Mouse (Mus musculus) liver, postnatal 0 days (tissue): ENCODE measurements around the gene Dynlt1b. TPM values are rescaled to one million over a fixed set of nuclear protein-coding genes. Genes with fewer than 3 reads are reported as not detected.
"Not testable (repeated sequence)": the region's sequence is repeated elsewhere in the genome, so short reads cannot be mapped to it uniquely, and the experiment has no call there.

Experiments used
- ATAC-seq: fragments of 200-750 bp; cut with Nextera tagmentation; 2 replicates; pipeline ENCODE4 v1.8.0; 2017; ENCODE audit warnings: mild to moderate bottlenecking, moderate library complexity
- DNase-seq: peaks from one replicate; pipeline ENCODE4 v3.0.0-alpha.2; 2016
- H3K27ac ChIP-seq: fragments of 300-500 bp; sonication (generic); 2 replicates; pipeline ENCODE4 v1.5.1; 2014; ENCODE audit warnings: antibody characterized with exemption, moderate library complexity, mild to moderate bottlenecking, low read depth
- H3K27me3 ChIP-seq: fragments of 300-500 bp; sonication (generic); 2 replicates; pipeline ENCODE4 v1.6.1; 2014; ENCODE audit warnings: low read length, control low read depth, mixed read lengths; ENCODE audit not compliant: insufficient read depth
- H3K36me3 ChIP-seq: fragments of 300-500 bp; sonication (generic); replicated peaks from 2 replicates; pipeline ENCODE4 v1.6.1; 2014; ENCODE audit warnings: mild to moderate bottlenecking, control low read depth, low read length, moderate library complexity, mixed read lengths; ENCODE audit not compliant: insufficient read depth
- H3K4me1 ChIP-seq: fragments of 300-500 bp; sonication (generic); 2 replicates; pipeline ENCODE4 v1.6.1; 2014; ENCODE audit warnings: antibody characterized with exemption, mild to moderate bottlenecking, control low read depth; ENCODE audit not compliant: insufficient read depth
- H3K4me2 ChIP-seq: fragments of 300-500 bp; sonication (generic); 2 replicates; pipeline ENCODE4 v1.6.1; 2014; ENCODE audit warnings: low read depth, mild to moderate bottlenecking, low read length, moderate library complexity, mixed read lengths
- H3K4me3 ChIP-seq: fragments of 300-500 bp; sonication (generic); 2 replicates; pipeline ENCODE4 v1.5.1; 2014; ENCODE audit warnings: low read depth, low read length
- H3K9ac ChIP-seq: fragments of 300-500 bp; sonication (generic); replicated peaks from 2 replicates; pipeline ENCODE4 v1.6.1; 2014; ENCODE audit warnings: mild to moderate bottlenecking, moderate library complexity
- H3K9me3 ChIP-seq: fragments of 300-500 bp; sonication (generic); 2 replicates; pipeline ENCODE4 v1.6.1; 2016; ENCODE audit warnings: mild to moderate bottlenecking, control low read depth, low read length, mixed read lengths
- CTCF ChIP-seq: sonication (generic); IDR thresholded peaks from 2 replicates; pipeline ENCODE4 v1.5.1; 2016; ENCODE audit warnings: antibody characterized with exemption, low read depth
- WGBS: fragments of 180-500 bp; shearing (Covaris S2); extraction: QIAGEN DNeasy Blood & Tissue Kit; methylation state at CpG from one replicate; pipeline ENCODE4 v1.1.7; 2014; ENCODE audit not compliant: insufficient replicate concordance; 5-methylcytosine and 5-hydroxymethylcytosine counted together
- polyA plus RNA-seq: library from polyadenylated mRNA; unstranded; fragments of >200 nt; fragmentation: Nextera tagmentation; extraction: Ambion mirVana; gene quantifications from 2 replicates; pipeline ENCODE4 v1.2.1, GENCODE M21; 2015

Dynlt1b gene
- polyA plus RNA-seq, 1 experiment from 2014 or later, result 164 TPM

GRCm38 (mm10) chr17:6417118-6417517 lies 12.8 kb upstream of the Dynlt1b start:
- not testable (repeated sequence) for H3K9ac ChIP-seq, DNase-seq, H3K4me2 ChIP-seq, H3K4me3 ChIP-seq, H3K27me3 ChIP-seq, H3K27ac ChIP-seq, ATAC-seq, H3K36me3 ChIP-seq, H3K4me1 ChIP-seq, H3K9me3 ChIP-seq
- 38% methylated on average over 4 of the region's 7 CpGs for WGBS
- 0 out of 2 replicates have a peak, but pooled peaks have one; percentile 5 for TF ChIP-seq CTCF

- not testable (repeated sequence) for H3K27me3 ChIP-seq, DNase-seq, ATAC-seq, H3K4me2 ChIP-seq, H3K4me3 ChIP-seq, H3K9ac ChIP-seq, H3K4me1 ChIP-seq, H3K27ac ChIP-seq, H3K9me3 ChIP-seq, H3K36me3 ChIP-seq
- 75% methylated on average over 1 of the region's 2 CpGs for WGBS
Observed at GRCm38 (mm10) chr17:6420557-6420956, 9.4 kb upstream of the Dynlt1b start.

- WGBS, result 65% methylated on average over 10 of the region's 14 CpGs
- not testable (repeated sequence) for DNase-seq, H3K4me2 ChIP-seq, H3K4me1 ChIP-seq, H3K36me3 ChIP-seq, H3K9ac ChIP-seq, H3K27me3 ChIP-seq, H3K27ac ChIP-seq, H3K9me3 ChIP-seq, H3K4me3 ChIP-seq, ATAC-seq
Observed at GRCm38 (mm10) chr17:6421547-6422326, 8.2 kb upstream of the Dynlt1b start.

- DNase-seq, H3K4me2 ChIP-seq, H3K27me3 ChIP-seq, H3K4me3 ChIP-seq, H3K27ac ChIP-seq, H3K9me3 ChIP-seq, H3K4me1 ChIP-seq, H3K36me3 ChIP-seq, H3K9ac ChIP-seq, ATAC-seq: not testable (repeated sequence)
- WGBS, result 55% methylated on average over 2 of the region's 2 CpGs
Observed at GRCm38 (mm10) chr17:6422370-6422769, 7.5 kb upstream of the Dynlt1b start.

- not testable (repeated sequence) for H3K4me1 ChIP-seq, H3K9ac ChIP-seq, DNase-seq, H3K27ac ChIP-seq, H3K27me3 ChIP-seq, H3K4me2 ChIP-seq, H3K36me3 ChIP-seq, H3K9me3 ChIP-seq, ATAC-seq, H3K4me3 ChIP-seq
- WGBS, result 38% methylated on average over 3 of the region's 3 CpGs
Observed at GRCm38 (mm10) chr17:6422805-6423204, 7.1 kb upstream of the Dynlt1b start.

- not testable (repeated sequence) for H3K27ac ChIP-seq, H3K27me3 ChIP-seq
Observed at GRCm38 (mm10) chr17:6424294-6424980, 5.5 kb upstream of the Dynlt1b start.

GRCm38 (mm10) chr17:6425325-6425724 lies 4.6 kb upstream of the Dynlt1b start:
- ATAC-seq, H3K36me3 ChIP-seq, H3K4me2 ChIP-seq, H3K9ac ChIP-seq, H3K4me3 ChIP-seq, DNase-seq, H3K27me3 ChIP-seq, H3K27ac ChIP-seq, H3K9me3 ChIP-seq, H3K4me1 ChIP-seq: not testable (repeated sequence)
- WGBS, result 75% methylated on average over 2 of the region's 3 CpGs

More at GRCm38 (mm10) chr17:6424294-6424980, 5.5 kb upstream of the Dynlt1b start:
- not testable (repeated sequence) for H3K36me3 ChIP-seq, H3K9ac ChIP-seq, H3K4me2 ChIP-seq, H3K9me3 ChIP-seq, H3K4me3 ChIP-seq, H3K4me1 ChIP-seq
- peak; percentile 87 for ATAC-seq
- DNase-seq, result peak; percentile 34
- 46% methylated on average over 12 of the region's 12 CpGs for WGBS

GRCm38 (mm10) chr17:6426869-6427268 lies 3.0 kb upstream of the Dynlt1b start:
- not testable (repeated sequence) for H3K4me3 ChIP-seq, H3K4me1 ChIP-seq, ATAC-seq, H3K36me3 ChIP-seq, H3K9me3 ChIP-seq, H3K27me3 ChIP-seq, H3K4me2 ChIP-seq, H3K27ac ChIP-seq, H3K9ac ChIP-seq, DNase-seq
- 30% methylated on average over 3 of the region's 8 CpGs for WGBS

- H3K36me3 ChIP-seq, H3K4me3 ChIP-seq, H3K27ac ChIP-seq, H3K27me3 ChIP-seq, H3K9ac ChIP-seq, H3K4me1 ChIP-seq, H3K4me2 ChIP-seq, DNase-seq, H3K9me3 ChIP-seq, ATAC-seq: not testable (repeated sequence)
- 68% methylated on average over 2 of the region's 2 CpGs for WGBS
Observed at GRCm38 (mm10) chr17:6428926-6429325, 986 bp upstream of the Dynlt1b start.
